Mouse (Mus musculus): ENCODE results near the gene Polr3b. TPM values are rescaled to one million over a fixed set of nuclear protein-coding genes. Genes with fewer than 3 reads are reported as not detected.

The Polr3b gene
- polyA plus RNA-seq, 1 experiment from 2014 or later, result 15.8 TPM

DNA sequence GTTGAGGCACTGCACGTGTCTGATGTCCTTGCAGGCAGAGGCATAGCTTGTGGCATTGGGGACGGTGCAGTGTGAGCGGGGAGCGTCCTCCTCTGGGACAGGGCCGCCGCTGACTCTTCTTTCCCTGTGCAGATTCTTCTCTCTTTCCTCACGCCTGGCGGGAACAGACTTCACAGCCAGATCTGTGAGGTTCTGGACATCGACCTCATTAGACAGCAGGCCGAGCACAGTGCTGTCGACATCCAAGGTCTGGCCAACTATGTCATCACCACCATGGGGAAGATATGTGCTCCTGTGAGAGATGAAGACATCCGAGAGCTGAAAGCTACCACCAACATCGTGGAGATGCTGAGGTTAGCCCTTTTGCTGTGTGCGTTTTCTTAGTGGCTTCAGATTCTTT is 31.1 kb upstream of the Polr3b start:
- no peaks in the 10 kb centered on the region for H3K4me1 ChIP-seq (replicated peaks)
- no peak overlapping the region for H3K4me2 ChIP-seq
- no peak overlapping the region for H3K27ac ChIP-seq
- no peaks in the 10 kb centered on the region for H3K9me3 ChIP-seq
- WGBS, result 89% methylated on average over 14 of the region's 14 CpGs
- ATAC-seq (ENCODE audit: low FRiP score), result no peak
- no peak overlapping the region for H3K4me3 ChIP-seq
- no peaks in the 10 kb centered on the region for H3K27me3 ChIP-seq
- H3K36me3 ChIP-seq, result peaks cover 31% of the 10 kb centered on the region
- no peak overlapping the region for H3K9ac ChIP-seq

DNA sequence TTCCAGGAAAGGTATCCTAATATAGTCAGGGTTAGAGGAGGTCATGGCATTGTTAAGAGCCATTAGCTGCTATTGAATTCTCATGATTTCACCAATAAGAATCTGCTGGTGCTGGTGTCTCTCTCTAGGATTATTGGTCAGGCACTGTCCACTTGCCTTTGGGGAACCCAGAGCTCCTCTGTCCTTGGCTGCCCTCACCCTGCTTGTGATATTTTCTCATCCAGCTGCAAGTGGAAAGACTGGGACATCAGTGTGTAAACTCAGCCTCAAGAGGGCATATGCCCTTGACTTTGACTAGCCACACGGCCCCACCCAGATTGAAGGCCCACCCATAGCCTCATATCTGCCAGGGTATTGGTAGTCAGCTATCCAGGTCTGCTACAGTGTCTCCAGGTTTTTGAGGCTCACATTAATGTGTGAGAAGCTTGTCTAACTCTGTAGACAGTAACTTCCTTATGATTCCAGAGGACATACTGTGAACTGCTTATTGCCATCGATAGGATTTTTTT is 30.4 kb upstream of the Polr3b start:
- H3K9ac ChIP-seq, result no peak overlapping the region
- no peaks in the 10 kb centered on the region for H3K9me3 ChIP-seq
- ATAC-seq (ENCODE audit: low FRiP score), result no peak
- no peaks in the 10 kb centered on the region for H3K4me1 ChIP-seq (replicated peaks)
- no peak overlapping the region for H3K4me2 ChIP-seq
- H3K4me3 ChIP-seq, result no peak overlapping the region
- peaks cover 35% of the 10 kb centered on the region for H3K36me3 ChIP-seq
- no peak overlapping the region for H3K27ac ChIP-seq
- no peaks in the 10 kb centered on the region for H3K27me3 ChIP-seq
- 91% methylated on average over 2 of the region's 2 CpGs for WGBS

DNA sequence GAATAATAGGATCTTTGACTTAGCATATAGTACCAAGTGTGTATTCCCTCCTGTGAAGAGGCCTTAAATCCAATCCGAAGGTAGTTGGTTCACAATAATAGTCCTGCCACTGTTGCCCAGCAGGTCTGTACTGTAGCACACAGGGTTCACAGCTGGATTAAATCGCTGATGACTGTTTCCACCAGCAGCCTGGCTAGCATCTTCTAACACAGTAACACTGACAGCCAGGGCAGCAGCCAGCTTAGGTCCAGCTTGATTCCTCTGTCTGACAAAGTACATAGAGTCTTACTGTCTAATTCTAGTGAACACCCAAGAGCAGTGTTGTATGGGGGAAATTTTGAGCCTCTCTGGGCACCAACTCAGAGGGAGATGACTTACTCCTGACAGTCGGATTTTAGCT is 29.3 kb upstream of the Polr3b start:
- Histone ChIP-seq H3K4me1 (replicated peaks) (no peaks in the 10 kb centered on the region), H3K9me3 (no peaks in the 10 kb centered on the region), H3K36me3 (peaks cover 35% of the 10 kb centered on the region), H3K27me3 (no peaks in the 10 kb centered on the region), H3K9ac (no peak overlapping the region), H3K27ac (no peak overlapping the region), H3K4me2 (no peak overlapping the region), H3K4me3 (no peak overlapping the region)
- WGBS, result 61% methylated on average over 3 of the region's 3 CpGs
- no peak for ATAC-seq (ENCODE audit: low FRiP score)

DNA sequence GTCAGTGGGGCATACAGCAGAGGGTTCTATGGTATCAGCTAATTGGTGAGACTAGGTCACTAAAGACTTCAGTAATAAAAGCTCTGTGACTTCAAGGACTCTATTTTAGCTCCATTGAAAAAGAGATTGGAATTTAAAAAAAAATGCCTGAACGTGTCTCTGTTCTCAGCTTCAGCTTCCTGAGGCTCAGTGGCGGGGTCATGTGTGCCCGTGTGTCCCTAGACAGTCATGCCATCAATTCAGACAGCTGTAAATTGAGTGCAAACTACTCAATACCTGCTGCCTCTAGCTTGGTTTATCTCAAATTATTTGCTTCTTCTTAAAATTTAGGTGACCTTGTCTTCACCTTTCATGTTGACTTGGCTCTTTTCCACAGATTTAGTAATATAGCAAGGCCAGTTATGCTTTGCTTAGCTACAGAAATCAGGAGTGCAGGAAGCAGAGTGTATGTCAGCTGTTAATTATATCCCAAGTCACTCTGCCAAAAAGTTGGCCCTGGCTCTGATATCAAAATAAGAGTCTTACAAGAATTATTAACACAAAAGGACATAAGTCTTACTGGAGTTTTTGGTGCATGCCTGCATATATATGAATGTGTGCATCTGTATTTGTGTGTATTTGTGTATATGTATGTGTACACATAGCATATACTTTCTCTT is 24.8 kb upstream of the Polr3b start:
- no peaks in the 10 kb centered on the region for H3K27me3 ChIP-seq
- 69% methylated on average over 3 of the region's 3 CpGs for WGBS
- H3K9ac ChIP-seq, result no peak overlapping the region
- no peaks in the 10 kb centered on the region for H3K9me3 ChIP-seq
- peaks cover 18% of the 10 kb centered on the region for H3K36me3 ChIP-seq
- H3K4me2 ChIP-seq, result no peak overlapping the region
- no peaks in the 10 kb centered on the region for H3K4me1 ChIP-seq (replicated peaks)
- ATAC-seq (ENCODE audit: low FRiP score), result no peak
- no peak overlapping the region for H3K27ac ChIP-seq
- no peak overlapping the region for H3K4me3 ChIP-seq

DNA sequence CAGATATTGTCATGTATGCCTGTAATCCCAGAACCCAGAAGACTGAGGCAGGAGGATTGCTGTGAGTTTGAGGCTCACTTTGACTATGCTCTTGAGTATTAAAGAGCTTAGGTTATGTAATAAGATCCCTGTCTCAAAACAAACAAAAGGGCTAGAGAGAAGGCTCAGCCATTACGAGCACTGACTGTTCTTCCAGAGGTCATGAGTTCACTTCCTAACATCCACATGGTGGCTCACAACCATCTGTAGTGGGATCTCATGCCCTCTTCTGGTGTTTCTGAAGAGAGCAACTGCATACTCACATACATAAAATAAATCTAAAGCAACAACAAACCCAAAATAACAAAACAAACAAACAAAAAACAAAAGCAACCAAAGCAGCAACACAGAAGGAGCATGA is 23.9 kb upstream of the Polr3b start:
- peaks cover 18% of the 10 kb centered on the region for H3K36me3 ChIP-seq
- H3K4me2 ChIP-seq, result no peak overlapping the region
- no peak overlapping the region for H3K27ac ChIP-seq
- 23% methylated on average over 1 of the region's 1 CpGs for WGBS
- H3K27me3 ChIP-seq, result no peaks in the 10 kb centered on the region
- no peaks in the 10 kb centered on the region for H3K9me3 ChIP-seq
- H3K4me1 ChIP-seq (replicated peaks), result no peaks in the 10 kb centered on the region
- ATAC-seq (ENCODE audit: low FRiP score), result no peak
- no peak overlapping the region for H3K9ac ChIP-seq
- no peak overlapping the region for H3K4me3 ChIP-seq

DNA sequence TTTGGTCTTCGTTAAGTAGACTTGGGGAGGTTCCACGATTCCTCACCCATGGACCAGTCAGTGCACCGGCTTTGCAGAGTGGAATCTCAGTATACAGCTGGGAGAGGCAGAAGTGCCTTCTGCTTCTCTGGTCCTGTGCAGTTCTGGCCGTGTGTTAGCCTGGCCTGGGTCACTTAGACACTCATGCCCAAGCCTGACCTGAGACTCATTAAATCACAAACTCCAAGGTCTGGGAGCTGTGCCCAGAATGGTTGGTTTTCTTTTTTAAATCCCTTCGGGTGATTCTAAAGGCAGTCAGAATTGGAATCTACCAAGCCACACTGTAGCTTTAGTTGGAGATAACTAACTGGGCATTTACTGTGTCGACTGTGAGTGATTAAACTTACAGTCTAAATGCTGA is 22.0 kb upstream of the Polr3b start:
- no peaks in the 10 kb centered on the region for H3K27me3 ChIP-seq
- H3K9ac ChIP-seq, result no peak overlapping the region
- H3K4me3 ChIP-seq, result no peak overlapping the region
- H3K4me2 ChIP-seq, result no peak overlapping the region
- H3K27ac ChIP-seq, result no peak overlapping the region
- no peaks in the 10 kb centered on the region for H3K4me1 ChIP-seq (replicated peaks)
- ATAC-seq (ENCODE audit: low FRiP score), result no peak
- 87% methylated on average over 6 of the region's 6 CpGs for WGBS
- peaks cover 18% of the 10 kb centered on the region for H3K36me3 ChIP-seq
- no peaks in the 10 kb centered on the region for H3K9me3 ChIP-seq

DNA sequence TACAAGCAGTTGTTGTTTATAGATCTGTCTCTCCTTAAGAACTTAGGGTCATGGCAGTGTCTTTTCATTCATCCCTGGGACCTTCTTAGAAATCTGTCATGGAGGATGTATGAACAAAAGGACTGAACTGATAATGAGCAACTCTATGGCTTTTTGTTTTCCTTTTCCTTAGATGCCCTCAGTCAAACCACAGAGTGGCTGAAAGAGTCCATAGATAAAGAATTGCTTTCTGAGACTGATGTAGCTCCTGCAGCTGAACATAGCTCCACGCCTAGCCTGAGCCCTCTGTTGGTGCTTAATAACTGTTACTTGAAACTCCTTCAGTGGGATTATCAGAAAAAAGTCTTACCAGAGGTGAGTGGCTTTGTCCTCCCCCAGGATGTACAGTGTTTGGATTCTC is 17.8 kb upstream of the Polr3b start:
- no peak overlapping the region for H3K4me3 ChIP-seq
- H3K9ac ChIP-seq, result no peak overlapping the region
- H3K36me3 ChIP-seq, result peaks cover 19% of the 10 kb centered on the region
- WGBS, result 42% methylated on average over 1 of the region's 1 CpGs
- H3K27me3 ChIP-seq, result no peaks in the 10 kb centered on the region
- ATAC-seq (ENCODE audit: low FRiP score), result no peak
- no peaks in the 10 kb centered on the region for H3K4me1 ChIP-seq (replicated peaks)
- no peak overlapping the region for H3K4me2 ChIP-seq
- no peaks in the 10 kb centered on the region for H3K9me3 ChIP-seq
- no peak overlapping the region for H3K27ac ChIP-seq

DNA sequence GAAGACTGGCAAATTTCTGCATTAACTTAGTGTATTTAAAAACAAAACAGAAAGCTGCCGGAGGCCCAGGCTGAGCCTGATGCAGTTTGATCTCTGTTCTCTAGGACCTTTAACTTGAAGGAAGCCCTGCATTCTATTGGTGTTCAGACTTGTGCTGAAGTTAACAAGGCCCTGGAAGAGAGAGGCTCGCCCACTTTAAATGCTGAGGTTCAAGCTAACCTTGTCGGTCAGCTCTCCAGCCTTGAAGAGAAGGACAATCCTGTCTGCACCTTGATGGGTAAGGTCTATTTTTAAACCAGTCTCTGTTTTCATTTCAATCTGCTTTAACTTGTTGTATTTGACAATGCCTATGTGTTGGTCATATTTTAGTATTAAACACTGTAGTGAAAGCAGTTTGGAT is 13.7 kb upstream of the Polr3b start:
- no peak overlapping the region for H3K4me3 ChIP-seq
- H3K27ac ChIP-seq, result no peak overlapping the region
- ATAC-seq (ENCODE audit: low FRiP score), result no peak
- H3K27me3 ChIP-seq, result no peaks in the 10 kb centered on the region
- no peaks in the 10 kb centered on the region for H3K9me3 ChIP-seq
- H3K9ac ChIP-seq, result no peak overlapping the region
- no peaks in the 10 kb centered on the region for H3K4me1 ChIP-seq (replicated peaks)
- peaks cover 24% of the 10 kb centered on the region for H3K36me3 ChIP-seq
- H3K4me2 ChIP-seq, result no peak overlapping the region
- 85% methylated on average over 3 of the region's 3 CpGs for WGBS

DNA sequence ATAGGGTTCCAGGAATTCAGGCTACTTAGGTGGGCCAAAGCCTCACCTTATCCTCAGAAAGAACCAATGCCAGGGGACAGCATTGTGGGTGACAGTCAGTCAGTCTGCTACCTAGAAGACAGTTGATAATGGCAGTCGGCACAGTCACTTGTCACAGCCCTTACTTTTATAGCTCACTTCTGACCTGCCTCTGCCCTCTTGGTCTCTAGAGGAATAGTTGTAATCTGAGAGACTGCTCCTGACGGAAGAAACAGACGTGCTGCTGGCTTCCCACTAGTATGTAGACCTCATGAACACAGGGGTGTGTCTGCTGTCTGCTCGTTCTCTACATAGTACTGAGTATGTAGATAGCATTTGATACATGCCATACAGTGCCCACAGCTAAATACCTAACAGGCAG is 11.8 kb upstream of the Polr3b start:
- H3K9me3 ChIP-seq, result no peaks in the 10 kb centered on the region
- no peak overlapping the region for H3K9ac ChIP-seq
- WGBS, result 70% methylated on average over 4 of the region's 4 CpGs
- no peak overlapping the region for H3K27ac ChIP-seq
- H3K4me2 ChIP-seq, result no peak overlapping the region
- no peak for ATAC-seq (ENCODE audit: low FRiP score)
- H3K4me1 ChIP-seq (replicated peaks), result no peaks in the 10 kb centered on the region
- H3K27me3 ChIP-seq, result no peaks in the 10 kb centered on the region
- no peak overlapping the region for H3K4me3 ChIP-seq
- H3K36me3 ChIP-seq, result peaks cover 15% of the 10 kb centered on the region

DNA sequence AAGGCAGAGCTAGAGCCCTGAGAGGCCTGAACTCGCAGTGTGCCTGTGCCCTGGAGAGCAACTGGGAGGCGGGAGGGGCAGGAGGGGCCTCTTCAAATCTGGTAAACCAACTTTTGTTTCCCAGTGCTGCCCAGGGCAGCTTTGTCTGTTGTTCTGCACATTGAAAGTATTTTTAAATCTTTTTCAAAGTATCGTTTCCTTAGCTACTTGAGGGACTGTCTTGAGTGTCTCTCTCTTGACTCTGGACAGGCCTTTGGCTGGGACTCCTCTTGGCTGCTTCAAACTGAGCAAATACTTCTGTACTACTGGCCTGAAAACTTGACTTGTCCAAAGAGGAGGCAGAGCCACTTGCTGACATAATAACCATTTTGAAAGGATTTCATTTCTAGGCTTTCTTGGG is 11.3 kb upstream of the Polr3b start:
- H3K4me1 ChIP-seq (replicated peaks), result no peaks in the 10 kb centered on the region
- no peak overlapping the region for H3K27ac ChIP-seq
- H3K4me2 ChIP-seq, result no peak overlapping the region
- H3K4me3 ChIP-seq, result no peak overlapping the region
- H3K9me3 ChIP-seq, result no peaks in the 10 kb centered on the region
- H3K36me3 ChIP-seq, result peaks cover 11% of the 10 kb centered on the region
- H3K27me3 ChIP-seq, result no peaks in the 10 kb centered on the region
- no peak overlapping the region for H3K9ac ChIP-seq
- 77% methylated on average over 3 of the region's 3 CpGs for WGBS
- ATAC-seq (ENCODE audit: low FRiP score), result no peak

DNA sequence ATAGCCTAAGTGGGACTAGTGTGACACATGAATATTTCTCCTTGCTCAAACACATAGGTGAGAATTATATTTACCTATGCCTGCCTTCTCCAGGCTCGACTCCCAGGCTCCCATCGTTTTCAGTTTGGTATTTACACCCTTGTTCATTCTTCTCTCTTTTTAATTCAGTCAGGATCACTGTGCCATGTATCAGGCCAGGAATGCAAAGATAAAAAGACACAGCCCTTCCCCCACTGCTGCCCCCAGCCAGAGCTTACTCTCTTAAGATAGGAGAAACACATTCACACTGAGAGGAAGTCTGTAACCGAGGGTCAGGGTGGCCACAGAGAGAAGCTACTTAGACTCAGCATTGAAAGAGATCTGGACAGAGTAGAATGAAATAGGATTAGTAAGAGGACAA is 10.4 kb upstream of the Polr3b start:
- ATAC-seq (ENCODE audit: low FRiP score), result no peak
- WGBS, result 58% methylated on average over 3 of the region's 3 CpGs
- H3K4me3 ChIP-seq, result no peak overlapping the region
- no peak overlapping the region for H3K27ac ChIP-seq
- peaks cover 5% of the 10 kb centered on the region for H3K36me3 ChIP-seq
- no peaks in the 10 kb centered on the region for H3K27me3 ChIP-seq
- H3K4me1 ChIP-seq (replicated peaks), result no peaks in the 10 kb centered on the region
- H3K9ac ChIP-seq, result no peak overlapping the region
- no peaks in the 10 kb centered on the region for H3K9me3 ChIP-seq
- no peak overlapping the region for H3K4me2 ChIP-seq

DNA sequence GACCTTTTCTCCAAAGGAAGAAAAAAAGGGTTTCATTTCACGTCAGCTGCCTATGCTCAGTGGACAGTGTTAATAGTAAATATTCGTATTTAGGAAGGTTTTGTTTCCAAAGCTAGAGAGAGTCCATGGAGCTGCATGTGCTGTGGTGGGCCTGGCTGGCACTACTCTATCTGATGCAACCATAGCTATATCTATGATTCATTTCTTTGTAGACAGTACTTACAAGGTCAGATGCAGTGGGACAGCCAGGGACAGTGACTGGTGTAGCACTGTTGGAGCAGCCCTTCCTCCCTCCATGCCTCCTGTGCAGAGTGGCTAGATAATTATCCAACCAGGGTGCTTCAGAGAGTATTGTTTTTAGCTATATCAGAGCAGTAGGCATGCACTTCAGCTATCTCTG is 9.8 kb upstream of the Polr3b start:
- Histone ChIP-seq H3K9me3 (no peaks in the 10 kb centered on the region), H3K4me3 (no peak overlapping the region), H3K27ac (no peak overlapping the region), H3K27me3 (no peaks in the 10 kb centered on the region), H3K4me1 (replicated peaks) (no peaks in the 10 kb centered on the region), H3K4me2 (no peak overlapping the region), H3K36me3 (peaks cover 5% of the 10 kb centered on the region), H3K9ac (no peak overlapping the region)
- 89% methylated on average over 2 of the region's 2 CpGs for WGBS
- ATAC-seq (ENCODE audit: low FRiP score), result no peak

DNA sequence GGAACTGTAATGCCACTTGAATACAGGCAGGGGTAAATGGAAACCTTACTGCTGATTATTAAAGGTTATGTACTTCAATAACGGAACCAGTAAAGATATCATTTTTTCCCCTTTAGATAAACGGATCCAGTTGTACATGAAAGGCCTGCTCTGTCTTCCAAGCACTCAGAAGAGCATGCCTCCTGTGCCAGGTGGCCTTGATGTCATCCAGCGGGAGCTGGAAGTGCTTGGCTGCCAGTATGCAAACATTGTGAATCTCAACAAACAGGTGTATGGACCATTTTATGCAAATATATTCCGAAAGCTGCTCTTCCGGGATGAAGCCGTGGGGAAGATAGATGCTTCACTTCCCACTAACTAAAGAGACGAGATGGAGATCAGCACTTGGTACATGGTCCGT is 8.7 kb upstream of the Polr3b start:
- Histone ChIP-seq H3K4me3 (no peak overlapping the region), H3K9me3 (no peaks in the 10 kb centered on the region), H3K4me2 (no peak overlapping the region), H3K4me1 (replicated peaks) (no peaks in the 10 kb centered on the region), H3K27me3 (no peaks in the 10 kb centered on the region), H3K27ac (no peak overlapping the region), H3K9ac (no peak overlapping the region), H3K36me3 (peaks cover 5% of the 10 kb centered on the region)
- ATAC-seq (ENCODE audit: low FRiP score), result no peak
- 86% methylated on average over 8 of the region's 8 CpGs for WGBS
